Mouse (Mus musculus) neural tube, embryonic 14.5 days (tissue): ENCODE results near the gene Hist1h2ah. TPM values are rescaled to one million over a fixed set of nuclear protein-coding genes. Genes with fewer than 3 reads are reported as not detected.
"Not testable (repeated sequence)": the region's sequence is repeated elsewhere in the genome, so short reads cannot be mapped to it uniquely, and the experiment has no call there.

Source experiments
- ATAC-seq: fragments of 200-750 bp; cut with Nextera tagmentation; 2 replicates; pipeline ENCODE4 v1.8.0; 2017; ENCODE audit warnings: low read depth, mild to moderate bottlenecking, moderate TSS enrichment, moderate library complexity
- H3K27ac ChIP-seq: fragments of 300-500 bp; sonication (generic); 2 replicates; pipeline ENCODE4 v1.5.1; 2014; ENCODE audit warnings: low read depth, mild to moderate bottlenecking, control low read depth, low read length, moderate library complexity, mixed read lengths
- H3K27me3 ChIP-seq: fragments of 300-500 bp; sonication (generic); 2 replicates; pipeline ENCODE4 v1.6.1; 2014; ENCODE audit warnings: low read length; ENCODE audit not compliant: control insufficient read depth, insufficient read depth
- H3K36me3 ChIP-seq: fragments of 300-500 bp; sonication (generic); 2 replicates; pipeline ENCODE4 v1.6.1; 2014; ENCODE audit warnings: low read length, mixed read lengths; ENCODE audit not compliant: control insufficient read depth, insufficient read depth
- H3K4me1 ChIP-seq: fragments of 300-500 bp; sonication (generic); 2 replicates; pipeline ENCODE4 v1.6.1; 2014; ENCODE audit warnings: low read length; ENCODE audit not compliant: control insufficient read depth, insufficient read depth
- H3K4me2 ChIP-seq: fragments of 300-500 bp; sonication (generic); 2 replicates; pipeline ENCODE4 v1.6.1; 2014; ENCODE audit warnings: mild to moderate bottlenecking, low read depth, low read length, control low read depth
- H3K4me3 ChIP-seq: fragments of 300-500 bp; sonication (generic); 2 replicates; pipeline ENCODE4 v1.5.1; 2014; ENCODE audit warnings: low read depth, low read length, control low read depth, mixed read lengths
- H3K9ac ChIP-seq: fragments of 300-500 bp; sonication (generic); replicated peaks from 2 replicates; pipeline ENCODE4 v1.6.1; 2014; ENCODE audit warnings: low read depth, mild to moderate bottlenecking, control low read depth, low read length, mixed read lengths
- H3K9me3 ChIP-seq: fragments of 300-500 bp; sonication (generic); 2 replicates; pipeline ENCODE4 v1.6.1; 2016; ENCODE audit warnings: low read length; ENCODE audit not compliant: control insufficient read depth
- WGBS: fragments of 180-500 bp; shearing (Covaris S2); extraction: QIAGEN DNeasy Blood & Tissue Kit; methylation state at CpG from one replicate; pipeline ENCODE4 v1.1.7; 2014; 5-methylcytosine and 5-hydroxymethylcytosine counted together
- polyA plus RNA-seq: library from polyadenylated mRNA; unstranded; fragments of >200 nt; fragmentation: Nextera tagmentation; extraction: Ambion mirVana; gene quantifications from 2 replicates; pipeline ENCODE4 v1.2.1, GENCODE M21; 2014

Hist1h2ah gene
- polyA plus RNA-seq, 1 experiment from 2014 or later, result not detected

- 90% methylated on average over 2 of the region's 2 CpGs for WGBS
Measured at GRCm38 (mm10) chr13:22049041-22049440, 13.7 kb upstream of the Hist1h2ah start.

GRCm38 (mm10) chr13:22045311-22045710 lies 9.9 kb upstream of the Hist1h2ah start:
- Histone ChIP-seq H3K4me3 (no peak overlapping the region), H3K27me3 (no peaks in the 10 kb centered on the region), H3K9ac (no peak overlapping the region), H3K4me1 (peaks cover 17% of the 10 kb centered on the region), H3K4me2 (no peak overlapping the region), H3K9me3 (no peaks in the 10 kb centered on the region), H3K27ac (no peak overlapping the region), H3K36me3 (no peaks in the 10 kb centered on the region)
- no peak for ATAC-seq
- WGBS, result 71% methylated on average over 2 of the region's 2 CpGs

More at GRCm38 (mm10) chr13:22049041-22049440, 13.7 kb upstream of the Hist1h2ah start:
- H3K27ac ChIP-seq, result no peak overlapping the region
- H3K4me3 ChIP-seq, result no peak overlapping the region
- 0 out of 2 replicates have a peak, but pooled peaks cover 3% of the 10 kb centered on the region for H3K4me1 ChIP-seq
- no peak overlapping the region; the same call in 1 of the 2 replicates for H3K4me2 ChIP-seq
- H3K9me3 ChIP-seq, result no peaks in the 10 kb centered on the region
- H3K36me3 ChIP-seq, result no peaks in the 10 kb centered on the region
- H3K27me3 ChIP-seq, result no peaks in the 10 kb centered on the region
- ATAC-seq, result no peak
- no peak overlapping the region for H3K9ac ChIP-seq

GRCm38 (mm10) chr13:22044432-22045155 lies 9.2 kb upstream of the Hist1h2ah start:
- H3K4me1 ChIP-seq, result peaks cover 16% of the 10 kb centered on the region
- no peak for ATAC-seq
- H3K36me3 ChIP-seq, result no peaks in the 10 kb centered on the region
- H3K9ac ChIP-seq, result no peak overlapping the region
- no peaks in the 10 kb centered on the region for H3K27me3 ChIP-seq
- no peak overlapping the region for H3K4me3 ChIP-seq
- H3K4me2 ChIP-seq, result no peak overlapping the region
- no peak overlapping the region for H3K27ac ChIP-seq
- 91% methylated on average over 6 of the region's 6 CpGs for WGBS
- H3K9me3 ChIP-seq, result no peaks in the 10 kb centered on the region

- ATAC-seq, result peak; percentile 30
- H3K27me3 ChIP-seq, result no peaks in the 10 kb centered on the region
- no peaks in the 10 kb centered on the region for H3K9me3 ChIP-seq
- no peaks in the 10 kb centered on the region for H3K36me3 ChIP-seq
- H3K4me3 ChIP-seq, result peak overlapping the region; percentile 32
- peaks cover 15% of the 10 kb centered on the region for H3K4me1 ChIP-seq
- no peak overlapping the region; the same call in 1 of the 2 replicates for H3K9ac ChIP-seq
- peak overlapping the region; percentile 62 for H3K4me2 ChIP-seq
- WGBS, result 3% methylated on average over 9 of the region's 14 CpGs
- H3K27ac ChIP-seq, result peak overlapping the region; percentile 78; the same call in 1 of the 2 replicates
Measured at GRCm38 (mm10) chr13:22043503-22044431, 8.4 kb upstream of the Hist1h2ah start.

GRCm38 (mm10) chr13:22042568-22043502 lies 7.5 kb upstream of the Hist1h2ah start, which contains the start of the genes Hist1h2ag and Hist1h2bj:
Hist1h2ag (minus strand) TSS chr13:22042944.
Hist1h2bj (plus strand) TSS chr13:22043214.
- H3K9ac ChIP-seq, H3K9me3 ChIP-seq, H3K27me3 ChIP-seq, H3K36me3 ChIP-seq: not testable (repeated sequence)
- under 1% methylated on average over 31 of the region's 80 CpGs for WGBS
- Histone ChIP-seq H3K4me1 (peaks cover 15% of the 10 kb centered on the region), H3K4me2 (peak within 1 kb of the TSS; percentile 62), H3K4me3 (peak within 1 kb of the TSS; percentile 32), H3K27ac (peak within 1 kb of the TSS; percentile 78)
- ATAC-seq, result peak; percentile 94

- no peaks in the 10 kb centered on the region for H3K36me3 ChIP-seq
- peak overlapping the region; percentile 64 for H3K27ac ChIP-seq
- no peaks in the 10 kb centered on the region for H3K27me3 ChIP-seq
- peak overlapping the region; percentile 62 for H3K4me2 ChIP-seq
- no peak overlapping the region for H3K9ac ChIP-seq
- H3K4me1 ChIP-seq, result peaks cover 15% of the 10 kb centered on the region
- H3K4me3 ChIP-seq, result peak overlapping the region; percentile 26
- ATAC-seq, result no peak
- under 1% methylated on average over 13 of the region's 13 CpGs for whole genome bisulfite sequencing
- H3K9me3 ChIP-seq, result no peaks in the 10 kb centered on the region
Measured at GRCm38 (mm10) chr13:22041651-22042567, 6.5 kb upstream of the Hist1h2ah start.

- Histone ChIP-seq H3K4me1 (peaks cover 21% of the 10 kb centered on the region), H3K9ac (peak within 1 kb of the TSS; percentile 42; the same call in 1 of the 2 replicates), H3K4me3 (peak within 1 kb of the TSS; percentile 36), H3K27ac (peak within 1 kb of the TSS; percentile 76), H3K4me2 (peak within 1 kb of the TSS; percentile 68)
- not testable (repeated sequence) for H3K27me3 ChIP-seq, H3K36me3 ChIP-seq, H3K9me3 ChIP-seq
- ATAC-seq, result peak; percentile 70
- WGBS, result under 1% methylated on average over 22 of the region's 27 CpGs
Measured at GRCm38 (mm10) chr13:22041142-22041536, 5.8 kb upstream of the Hist1h2ah start, which contains the start of gene Hist1h4i. Hist1h4i (minus strand) TSS chr13:22041362.
